Comparison of ENCODE assay signal across 8 mouse cellular contexts in genomic region chr4:106708408-106708807, GRCm38 (mm10). TPM values are rescaled to one million over a fixed set of nuclear protein-coding genes. Genes with fewer than 3 reads are reported as not detected.
DNase-seq lines count a peak whose midpoint lies in the region; ATAC-seq and TF ChIP-seq lines count a peak whose summit lies in the region.

No protein-coding gene starts in this region.

- peak; percentile 97 for TF ChIP-seq CTCF in intestine, postnatal 0 days (IDR thresholded peaks at IDR 0.05; ENCODE audit: low read depth)

- H3K27ac ChIP-seq in intestine, postnatal 0 days (ENCODE audit: low read depth, low read length) = peak overlapping the region; percentile 46; the same call in 1 of the 2 replicates
- peak overlapping the region; percentile 65 for H3K27ac ChIP-seq in midbrain, embryonic 10.5 days (replicated peaks)

- 0 out of 2 replicates have a peak overlapping the region, but pooled peaks have one; percentile 14 for H3K4me3 ChIP-seq in intestine, postnatal 0 days (ENCODE audit: low read depth, low read length)
- peak overlapping the region; percentile 21; the same call in 1 of the 2 replicates for H3K4me3 ChIP-seq in midbrain, embryonic 10.5 days

- H3K9me3 ChIP-seq in intestine, postnatal 0 days (ENCODE audit: control insufficient read depth) = no peaks in the 10 kb centered on the region
- no peaks in the 10 kb centered on the region for H3K9me3 ChIP-seq in midbrain, embryonic 10.5 days (replicated peaks)

- peak overlapping the region; percentile 8; the same call in 1 of the 2 replicates for H3K9ac ChIP-seq in intestine, postnatal 0 days (ENCODE audit: low read depth, low read length)

- H3K36me3 ChIP-seq in intestine, postnatal 0 days (ENCODE audit: control insufficient read depth, insufficient read depth) = no peaks in the 10 kb centered on the region
- H3K36me3 ChIP-seq in midbrain, embryonic 10.5 days = no peaks in the 10 kb centered on the region

- peaks cover 2% of the 10 kb centered on the region; the same call in 1 of the 2 replicates for H3K4me1 ChIP-seq in intestine, postnatal 0 days (replicated peaks; ENCODE audit: control insufficient read depth, insufficient read depth, low read length)
- peaks cover 31% of the 10 kb centered on the region for H3K4me1 ChIP-seq in midbrain, embryonic 10.5 days

- intact Hi-C loops in left cerebral cortex, postnatal 36 days (cut with DNase I) = loop anchor here (1.0 kb wide), 2 partner anchors 78 to 94 kb away; no protein-coding TSS in a partner anchor

- peak; percentile 79 to 91 for DNase-seq in adrenal gland, adult (ENCODE audit: inconsistent age in 2 of 2, low spot score in 1 of 2)
- DNase-seq in gastrocnemius, postnatal 25 days = peak; percentile 34
- peak; percentile 73 to 74 for DNase-seq in left cerebral cortex, postnatal 36 days (ENCODE audit: low spot score in 2 of 2)
- DNase-seq in midbrain, embryonic 10.5 days (ENCODE audit: low spot score) = peak; percentile 85
- peak; percentile 96 for DNase-seq in right cerebral cortex, postnatal 4 days
- DNase-seq in urinary bladder, postnatal 4 days (ENCODE audit: low spot score in 2 of 2) = peak; percentile 62 to 85

- peak overlapping the region; percentile 60 for H3K4me2 ChIP-seq in intestine, postnatal 0 days (replicated peaks; ENCODE audit: low read depth)

- peak; percentile 84 for ATAC-seq in common myeloid progenitor, adult 5-6 weeks (replicated peaks; ENCODE audit: low read depth, poor library complexity, severe bottlenecking)
- peak; percentile 73 for ATAC-seq in intestine, postnatal 0 days

- 0% methylated on average over 8 of the region's 8 CpGs for WGBS in intestine, postnatal 0 days
- 4% methylated on average over 8 of the region's 8 CpGs for WGBS in midbrain, embryonic 10.5 days

- H3K27me3 ChIP-seq in intestine, postnatal 0 days (replicated peaks; ENCODE audit: control insufficient read depth, insufficient read depth, low read length) = no peaks in the 10 kb centered on the region
- no peaks in the 10 kb centered on the region for H3K27me3 ChIP-seq in midbrain, embryonic 10.5 days (ENCODE audit: low read depth, poor library complexity, severe bottlenecking)

RNA-seq across cellular contexts. Expression of gene Mroh7, which starts 22.3 kb away (rescaled TPM):
- total RNA-seq in common myeloid progenitor, adult 5-6 weeks (2017) = not detected in 2 replicates
- total RNA-seq in gastrocnemius, postnatal 25 days (2021) = under 1 TPM; 0.19 to 0.69 TPM
- 0.33 TPM in 2 replicates for polyA plus RNA-seq in intestine, postnatal 0 days (2015; fragmentation: Nextera tagmentation; extraction: Ambion mirVana)
- total RNA-seq in left cerebral cortex, postnatal 36 days (2021) = 1 to 10 TPM; 2.2 to 4.1 TPM
- 0.04 and 0.05 TPM in 2 replicates for polyA plus RNA-seq in midbrain, embryonic 10.5 days (2016; fragmentation: Nextera tagmentation; extraction: Ambion mirVana)

RNA-seq across cellular contexts. Expression of gene Fam151a, which starts 25.3 kb away (rescaled TPM):
- not detected in 2 replicates for total RNA-seq in common myeloid progenitor, adult 5-6 weeks (2017)
- total RNA-seq in gastrocnemius, postnatal 25 days (2021) = not detected
- polyA plus RNA-seq in intestine, postnatal 0 days (2015; fragmentation: Nextera tagmentation; extraction: Ambion mirVana) = 0.25 and 0.31 TPM in 2 replicates
- total RNA-seq in left cerebral cortex, postnatal 36 days (2021) = not detected
- not detected in 2 replicates for polyA plus RNA-seq in midbrain, embryonic 10.5 days (2016; fragmentation: Nextera tagmentation; extraction: Ambion mirVana)

RNA-seq across cellular contexts. Expression of gene Ttc4, which starts 29.7 kb away (rescaled TPM):
- total RNA-seq in common myeloid progenitor, adult 5-6 weeks (2017) = 33.4 and 43.4 TPM in 2 replicates
- total RNA-seq in gastrocnemius, postnatal 25 days (2021) = 10 to 100 TPM; 24.7 to 28.6 TPM
- 29.7 and 35.0 TPM in 2 replicates for polyA plus RNA-seq in intestine, postnatal 0 days (2015; fragmentation: Nextera tagmentation; extraction: Ambion mirVana)
- 10 to 100 TPM; 40.4 to 47.7 TPM for total RNA-seq in left cerebral cortex, postnatal 36 days (2021)
- polyA plus RNA-seq in midbrain, embryonic 10.5 days (2016; fragmentation: Nextera tagmentation; extraction: Ambion mirVana) = 113 and 119 TPM in 2 replicates

RNA-seq across cellular contexts. Expression of gene Pars2, which starts 57.5 kb away (rescaled TPM):
- total RNA-seq in common myeloid progenitor, adult 5-6 weeks (2017) = 7.2 and 7.7 TPM in 2 replicates
- total RNA-seq in gastrocnemius, postnatal 25 days (2021) = 1 to 10 TPM; 1.7 to 1.8 TPM
- polyA plus RNA-seq in intestine, postnatal 0 days (2015; fragmentation: Nextera tagmentation; extraction: Ambion mirVana) = 6.7 TPM in 2 replicates
- 1 to 10 TPM; 5.6 to 5.8 TPM for total RNA-seq in left cerebral cortex, postnatal 36 days (2021)
- 16.2 and 16.5 TPM in 2 replicates for polyA plus RNA-seq in midbrain, embryonic 10.5 days (2016; fragmentation: Nextera tagmentation; extraction: Ambion mirVana)

Comparison
In these comparisons a context has a peak if more than half of its experiments do, and no peak if none do; other contexts are left out.
1. Peak in every context shown above with its lines: DNase-seq, ATAC-seq, H3K4me3 ChIP-seq and H3K27ac ChIP-seq.
2. DNase-seq: peak in every context shown above with its lines; median percentile 96 in right cerebral cortex, postnatal 4 days; 85 in adrenal gland, adult; 85 in midbrain, embryonic 10.5 days; 74 in left cerebral cortex, postnatal 36 days; 74 in urinary bladder, postnatal 4 days; 34 in gastrocnemius, postnatal 25 days.